Mouse (Mus musculus) liver, embryonic 12.5 days (tissue): Measurements from ENCODE around the gene Arhgdib. TPM values are rescaled to one million over a fixed set of nuclear protein-coding genes. Genes with fewer than 3 reads are reported as not detected.

ENCODE experiments used
- ATAC-seq: fragments of 200-750 bp; cut with Nextera tagmentation; 2 replicates; pipeline ENCODE4 v1.8.0; 2017; ENCODE audit warnings: moderate number of reproducible peaks, mild to moderate bottlenecking, moderate library complexity
- H3K27ac ChIP-seq: fragments of 300-500 bp; sonication (generic); 2 replicates; pipeline ENCODE4 v1.5.1; 2016; ENCODE audit warnings: mild to moderate bottlenecking
- H3K27me3 ChIP-seq: fragments of 300-500 bp; sonication (generic); replicated peaks from 2 replicates; pipeline ENCODE4 v1.6.1; 2016; ENCODE audit warnings: mild to moderate bottlenecking, moderate library complexity
- H3K36me3 ChIP-seq: fragments of 300-500 bp; sonication (generic); 2 replicates; pipeline ENCODE4 v1.6.1; 2016; ENCODE audit warnings: mild to moderate bottlenecking, moderate library complexity
- H3K4me1 ChIP-seq: fragments of 300-500 bp; sonication (generic); 2 replicates; pipeline ENCODE4 v1.6.1; 2016
- H3K4me2 ChIP-seq: fragments of 300-500 bp; sonication (generic); 2 replicates; pipeline ENCODE4 v1.6.1; 2016; ENCODE audit warnings: mild to moderate bottlenecking, moderate library complexity
- H3K4me3 ChIP-seq: fragments of 300-500 bp; sonication (generic); 2 replicates; pipeline ENCODE4 v1.5.1; 2016; ENCODE audit warnings: mild to moderate bottlenecking, moderate library complexity
- H3K9ac ChIP-seq: fragments of 300-500 bp; sonication (generic); 2 replicates; pipeline ENCODE4 v1.6.1; 2016; ENCODE audit warnings: mild to moderate bottlenecking, moderate library complexity
- H3K9me3 ChIP-seq: fragments of 300-500 bp; sonication (generic); replicated peaks from 2 replicates; pipeline ENCODE4 v1.6.1; 2016; ENCODE audit warnings: mild to moderate bottlenecking, moderate library complexity
- WGBS: fragments of 180-500 bp; shearing (Covaris S2); methylation state at CpG from one replicate; pipeline ENCODE4 v1.1.7; 2016; ENCODE audit not compliant: insufficient replicate concordance; 5-methylcytosine and 5-hydroxymethylcytosine counted together
- polyA plus RNA-seq: library from polyadenylated mRNA; unstranded; fragments of >200 nt; fragmentation: Nextera tagmentation; extraction: Ambion mirVana; gene quantifications from 2 replicates; pipeline ENCODE4 v1.2.1, GENCODE M21; 2016

Arhgdib gene
- polyA plus RNA-seq, 1 experiment from 2014 or later, result 120 TPM

GRCm38 (mm10) chr6:136946943-136947342 is 5.2 kb upstream of the Arhgdib start:
- ATAC-seq, result peak; percentile 27; the same call in 1 of the 2 replicates
- H3K4me1 ChIP-seq, result peaks cover 30% of the 10 kb centered on the region

GRCm38 (mm10) chr6:136946241-136946640 is 4.5 kb upstream of the Arhgdib start:
- Histone ChIP-seq H3K36me3 (no peaks in the 10 kb centered on the region), H3K27ac (no peak overlapping the region), H3K4me3 (no peak overlapping the region), H3K4me2 (no peak overlapping the region), H3K9ac (no peak overlapping the region), H3K4me1 (peaks cover 36% of the 10 kb centered on the region), H3K9me3 (no peaks in the 10 kb centered on the region), H3K27me3 (no peaks in the 10 kb centered on the region)
- ATAC-seq, result no peak
- WGBS, result 55% methylated on average over 5 of the region's 5 CpGs

More at GRCm38 (mm10) chr6:136946943-136947342, 5.2 kb upstream of the Arhgdib start:
- Histone ChIP-seq H3K9me3 (no peaks in the 10 kb centered on the region), H3K4me2 (no peak overlapping the region), H3K4me3 (no peak overlapping the region), H3K9ac (no peak overlapping the region), H3K27ac (no peak overlapping the region), H3K36me3 (no peaks in the 10 kb centered on the region), H3K27me3 (no peaks in the 10 kb centered on the region)
- 54% methylated on average over 9 of the region's 9 CpGs for WGBS

DNA sequence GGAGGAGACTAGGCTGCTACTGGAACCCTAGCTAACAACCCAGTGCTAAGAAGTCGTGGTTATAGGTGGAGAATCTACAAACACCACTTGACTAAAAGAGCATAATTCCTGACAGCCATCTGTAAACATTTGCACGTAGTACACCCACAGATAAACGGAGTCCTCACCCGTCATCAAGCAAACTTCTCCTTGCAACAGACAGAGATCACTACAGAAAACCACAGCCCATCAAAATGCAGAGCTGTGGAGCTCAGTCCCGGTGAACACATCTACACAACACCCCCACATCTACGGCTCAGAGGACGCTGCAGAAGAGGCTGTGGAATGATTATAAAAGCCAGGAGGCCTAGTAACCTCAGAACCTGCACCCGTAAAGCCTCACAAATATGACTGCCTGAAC is 2.8 kb upstream of the Arhgdib start:
- H3K27ac ChIP-seq, result no peak overlapping the region
- H3K9me3 ChIP-seq, result no peaks in the 10 kb centered on the region
- H3K36me3 ChIP-seq, result no peaks in the 10 kb centered on the region
- WGBS, result 27% methylated on average over 8 of the region's 8 CpGs
- H3K4me1 ChIP-seq, result peaks cover 54% of the 10 kb centered on the region
- H3K9ac ChIP-seq, result no peak overlapping the region
- H3K4me2 ChIP-seq, result no peak overlapping the region
- no peak overlapping the region for H3K4me3 ChIP-seq
- ATAC-seq, result no peak
- H3K27me3 ChIP-seq, result no peaks in the 10 kb centered on the region

GRCm38 (mm10) chr6:136943392-136943791 is 1.7 kb upstream of the Arhgdib start:
- H3K4me3 ChIP-seq, result no peak overlapping the region
- no peak overlapping the region for H3K27ac ChIP-seq
- H3K27me3 ChIP-seq, result no peaks in the 10 kb centered on the region
- H3K36me3 ChIP-seq, result no peaks in the 10 kb centered on the region
- H3K9me3 ChIP-seq, result no peaks in the 10 kb centered on the region
- no peak overlapping the region for H3K9ac ChIP-seq
- H3K4me2 ChIP-seq, result no peak overlapping the region
- H3K4me1 ChIP-seq, result peaks cover 63% of the 10 kb centered on the region
- ATAC-seq, result no peak

DNA sequence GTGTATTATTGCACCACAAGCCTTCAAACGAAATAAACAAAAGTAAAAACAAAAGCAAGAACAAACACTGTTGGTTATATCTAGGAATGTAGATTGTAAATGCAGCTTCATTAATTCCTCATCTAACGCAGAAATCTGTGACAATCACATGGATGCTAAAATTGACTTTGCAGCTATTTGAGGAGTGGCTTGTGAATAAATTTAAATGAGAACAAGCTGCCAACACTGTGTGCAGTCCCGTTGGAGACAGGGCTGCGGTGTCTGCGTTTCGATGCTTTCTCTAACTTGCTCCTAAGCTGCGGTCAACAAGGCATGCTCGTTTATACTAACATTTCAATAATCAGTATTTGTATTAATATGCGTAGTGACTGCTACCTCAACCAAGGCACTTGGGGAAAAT is 581 bp upstream of the Arhgdib start:
- no peak overlapping the region for H3K9ac ChIP-seq
- no peaks in the 10 kb centered on the region for H3K27me3 ChIP-seq
- H3K36me3 ChIP-seq, result no peaks in the 10 kb centered on the region
- no peaks in the 10 kb centered on the region for H3K9me3 ChIP-seq
- H3K4me1 ChIP-seq, result peaks cover 69% of the 10 kb centered on the region
- no peak overlapping the region for H3K4me2 ChIP-seq
- no peak for ATAC-seq
- 66% methylated on average over 9 of the region's 9 CpGs for WGBS
- H3K4me3 ChIP-seq, result no peak overlapping the region
- H3K27ac ChIP-seq, result no peak overlapping the region

DNA sequence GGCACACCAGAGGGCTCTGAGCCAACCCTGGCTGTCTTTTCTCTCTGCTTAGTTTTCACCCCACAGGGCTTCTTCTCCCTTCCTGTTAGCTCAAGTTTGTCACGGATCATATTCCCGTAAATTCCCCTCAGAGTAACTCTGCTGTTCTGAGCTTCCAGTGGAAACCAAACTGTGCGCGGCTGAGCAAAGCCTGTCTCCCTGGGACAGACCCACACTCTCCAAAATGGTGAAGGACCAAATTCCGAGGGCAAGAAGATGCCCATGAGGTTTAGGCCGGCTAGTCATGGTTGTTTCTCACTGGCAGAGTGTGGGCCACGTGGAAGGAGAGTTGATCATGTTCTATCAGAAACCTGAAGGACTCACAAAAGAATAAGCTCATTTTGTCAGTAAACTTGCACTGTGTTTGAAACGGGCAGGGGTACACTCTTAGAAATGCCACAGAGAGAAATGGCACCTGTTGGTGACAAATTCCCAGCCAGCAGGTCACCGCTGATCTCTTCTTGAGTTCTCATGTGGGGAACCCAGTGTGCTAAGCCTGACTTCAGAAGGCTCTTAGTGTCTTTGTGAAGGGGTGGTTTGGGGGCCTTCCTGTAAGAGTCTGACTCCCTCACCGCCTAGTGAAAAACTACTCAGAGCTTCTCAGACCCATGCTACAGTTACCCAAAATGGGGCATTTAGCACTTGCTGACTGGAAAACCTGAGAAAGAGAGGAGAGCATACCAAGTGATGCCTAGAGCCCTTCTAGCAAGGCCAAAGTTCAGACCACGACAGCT is 1.3 kb downstream of the Arhgdib start:
- Histone ChIP-seq H3K4me2 (peak overlapping the region; percentile 47), H3K4me3 (peak overlapping the region; percentile 34), H3K9me3 (no peaks in the 10 kb centered on the region), H3K4me1 (peaks cover 68% of the 10 kb centered on the region), H3K27ac (peak overlapping the region; percentile 85), H3K9ac (peak overlapping the region; percentile 34), H3K27me3 (no peaks in the 10 kb centered on the region), H3K36me3 (no peaks in the 10 kb centered on the region)
- 39% methylated on average over 11 of the region's 11 CpGs for WGBS
- no peak for ATAC-seq

DNA sequence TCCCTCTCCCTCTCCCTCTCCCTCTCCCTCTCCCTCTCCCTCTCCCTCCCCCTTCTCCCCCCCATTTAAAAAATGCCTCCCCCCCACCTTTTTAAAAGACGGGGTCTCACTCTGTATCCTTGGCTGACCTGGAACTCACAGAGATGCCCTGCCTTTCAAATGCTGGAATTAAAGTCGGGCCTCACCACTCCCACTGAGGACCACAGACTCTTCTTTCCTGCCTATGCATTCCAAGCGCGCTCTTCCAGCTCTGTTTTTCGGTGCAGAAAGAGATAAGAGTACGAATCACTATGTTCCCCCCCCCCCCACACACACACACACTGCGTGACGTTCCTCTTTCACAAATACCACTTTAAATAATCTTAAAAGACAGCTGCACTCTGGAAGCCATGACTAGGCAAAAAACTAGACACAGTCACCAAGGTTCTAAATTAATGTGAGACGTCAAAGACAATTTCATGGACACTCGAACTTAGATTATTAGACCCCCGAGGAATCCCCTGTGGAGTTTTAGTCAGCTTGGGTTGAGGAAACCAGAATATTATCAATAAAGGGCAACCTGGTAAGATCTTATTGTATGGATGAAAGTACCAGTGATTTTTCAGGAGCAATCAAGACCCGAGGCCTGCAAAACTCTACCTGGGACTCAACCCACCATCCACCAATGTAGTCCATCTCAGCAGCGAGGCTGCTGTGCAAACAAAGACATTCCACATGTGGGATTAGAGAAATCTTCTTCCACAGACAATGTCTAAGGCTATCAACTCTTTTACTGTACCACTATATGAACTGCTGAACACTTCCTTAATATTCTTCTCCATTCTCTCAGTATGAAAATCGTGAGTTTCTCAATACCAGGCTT is 2.1 kb downstream of the Arhgdib start:
- ATAC-seq, result peak; percentile 58; the same call in 1 of the 2 replicates
- H3K9ac ChIP-seq, result peak overlapping the region; percentile 34; the same call in 1 of the 2 replicates
- H3K36me3 ChIP-seq, result no peaks in the 10 kb centered on the region
- no peaks in the 10 kb centered on the region for H3K9me3 ChIP-seq
- WGBS, result 12% methylated on average over 14 of the region's 14 CpGs
- peak overlapping the region; percentile 85 for H3K27ac ChIP-seq
- peak overlapping the region; percentile 34 for H3K4me3 ChIP-seq
- H3K4me1 ChIP-seq, result peaks cover 76% of the 10 kb centered on the region
- H3K27me3 ChIP-seq, result no peaks in the 10 kb centered on the region
- peak overlapping the region; percentile 47 for H3K4me2 ChIP-seq

DNA sequence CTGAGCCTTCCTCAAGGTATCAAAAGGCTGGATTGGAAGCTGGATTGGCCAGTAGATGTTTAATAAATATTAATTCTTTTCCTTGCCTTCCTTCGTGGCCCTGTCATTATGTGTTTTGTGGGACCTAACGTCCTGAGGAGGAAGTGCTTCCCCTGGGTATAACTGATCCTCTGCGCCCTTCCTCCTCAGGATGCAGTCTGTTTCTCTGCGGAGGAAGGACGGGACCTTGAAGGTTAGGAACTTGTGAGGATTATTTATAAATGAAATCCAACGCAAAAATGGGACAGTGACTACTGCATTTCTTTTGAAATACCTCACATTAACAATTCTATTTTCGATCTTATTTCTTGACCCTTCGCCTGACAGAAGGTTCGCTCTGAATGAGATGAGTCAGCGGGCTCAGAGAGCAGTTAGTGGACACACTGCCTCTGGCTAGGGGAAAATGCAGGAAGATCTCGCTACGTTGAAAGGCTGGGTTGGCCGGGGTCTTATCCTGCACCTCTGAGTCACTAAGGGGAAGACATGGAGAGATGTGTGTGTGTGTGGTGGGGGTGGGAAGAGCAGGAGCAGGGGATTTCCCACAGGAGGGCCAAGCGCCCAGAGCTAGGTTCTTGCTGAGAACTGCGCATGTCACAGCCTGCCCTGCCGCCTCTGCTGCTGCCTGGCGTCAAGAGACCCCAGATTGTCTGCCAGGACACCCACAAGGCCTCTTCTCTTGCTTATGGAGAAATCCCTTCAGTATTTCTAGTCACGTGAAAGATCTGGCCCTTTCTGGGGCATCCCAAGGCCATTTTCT is 3.2 kb downstream of the Arhgdib start:
- 34% methylated on average over 18 of the region's 18 CpGs for WGBS
- 0 out of 2 replicates have a peak, but pooled peaks have one; percentile 11 for ATAC-seq
- no peaks in the 10 kb centered on the region for H3K36me3 ChIP-seq
- H3K4me1 ChIP-seq, result peaks cover 77% of the 10 kb centered on the region
- no peaks in the 10 kb centered on the region for H3K27me3 ChIP-seq
- H3K4me2 ChIP-seq, result peak overlapping the region; percentile 58
- H3K9ac ChIP-seq, result no peak overlapping the region
- peak overlapping the region; percentile 57 for H3K27ac ChIP-seq
- peak overlapping the region; percentile 34 for H3K4me3 ChIP-seq
- H3K9me3 ChIP-seq, result no peaks in the 10 kb centered on the region

DNA sequence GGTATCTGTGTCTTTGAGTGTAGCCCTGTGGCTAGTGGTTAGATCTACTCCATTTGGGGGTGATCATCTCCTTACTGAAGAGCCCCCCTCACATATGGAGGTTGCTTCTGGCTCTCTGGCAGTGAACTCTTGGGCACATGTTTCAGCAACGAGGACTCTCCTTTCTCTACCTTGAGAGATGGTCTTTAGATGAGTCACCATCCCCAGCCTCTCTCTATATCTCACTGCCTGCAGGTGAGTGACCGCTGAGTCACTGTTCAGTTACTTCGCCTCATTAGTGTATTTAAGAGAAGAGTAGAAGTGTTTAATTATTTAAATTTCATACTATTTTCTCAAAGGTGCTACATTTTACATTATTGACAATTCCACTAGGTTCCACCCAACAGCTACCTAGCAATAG is 4.6 kb downstream of the Arhgdib start:
- H3K36me3 ChIP-seq, result no peaks in the 10 kb centered on the region
- H3K4me2 ChIP-seq, result no peak overlapping the region
- 60% methylated on average over 3 of the region's 3 CpGs for WGBS

DNA sequence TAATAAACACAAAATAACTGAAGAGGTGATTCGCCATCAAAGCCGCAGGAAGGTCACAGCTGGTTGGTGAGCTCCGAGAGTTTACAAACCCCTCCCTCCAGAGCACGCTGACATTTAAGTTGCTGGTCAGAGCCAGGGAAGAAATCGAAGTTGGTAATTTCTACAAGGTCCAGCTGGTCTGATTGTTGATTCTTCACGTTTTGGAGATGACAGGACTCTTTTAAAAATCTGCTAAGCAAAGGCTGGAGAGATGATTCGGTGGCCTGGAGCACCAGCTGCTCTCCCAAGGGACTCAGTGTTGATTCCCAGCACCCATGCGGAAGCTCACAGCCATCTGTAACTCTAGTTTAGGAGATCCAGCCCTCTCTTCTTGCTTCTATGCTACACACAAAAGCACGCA is 5.3 kb downstream of the Arhgdib start:
- no peak overlapping the region for H3K27ac ChIP-seq
- H3K9me3 ChIP-seq, result no peaks in the 10 kb centered on the region
- no peak overlapping the region for H3K4me3 ChIP-seq
- ATAC-seq, result no peak
- H3K4me2 ChIP-seq, result no peak overlapping the region
- H3K27me3 ChIP-seq, result no peaks in the 10 kb centered on the region
- H3K9ac ChIP-seq, result no peak overlapping the region
- peaks cover 65% of the 10 kb centered on the region for H3K4me1 ChIP-seq
- 73% methylated on average over 9 of the region's 9 CpGs for WGBS
- no peaks in the 10 kb centered on the region; the same call in 1 of the 2 replicates for H3K36me3 ChIP-seq

More for the DNA sequence above, 4.6 kb downstream of the Arhgdib start:
- no peak overlapping the region for H3K9ac ChIP-seq
- H3K4me1 ChIP-seq, result peaks cover 63% of the 10 kb centered on the region
- no peaks in the 10 kb centered on the region for H3K27me3 ChIP-seq
- H3K27ac ChIP-seq, result no peak overlapping the region
- ATAC-seq, result no peak
- H3K9me3 ChIP-seq, result no peaks in the 10 kb centered on the region
- H3K4me3 ChIP-seq, result no peak overlapping the region

DNA sequence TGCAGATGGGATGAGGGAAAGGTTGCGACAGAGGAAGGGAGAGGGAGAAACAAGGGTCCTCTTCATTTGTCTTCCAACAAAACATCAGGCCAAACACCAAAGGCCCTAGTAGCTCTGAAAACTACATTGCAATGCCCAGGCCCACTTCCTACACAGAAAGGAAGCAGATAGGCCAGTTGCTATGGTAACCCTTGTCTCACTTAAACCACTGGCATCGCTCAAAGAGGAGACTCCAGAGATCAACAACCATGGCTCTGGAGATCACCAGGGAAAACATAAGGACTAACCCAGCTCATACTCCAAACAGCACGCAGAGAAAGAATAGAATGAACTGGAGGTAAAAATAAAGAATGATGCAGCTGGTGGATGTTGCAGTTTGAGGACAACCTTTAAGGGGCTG is 6.5 kb downstream of the Arhgdib start:
- WGBS, result 58% methylated on average over 3 of the region's 3 CpGs
- Histone ChIP-seq H3K9me3 (no peaks in the 10 kb centered on the region), H3K9ac (no peak overlapping the region), H3K27ac (0 out of 2 replicates have a peak overlapping the region, but pooled peaks have one; percentile 13), H3K4me3 (no peak overlapping the region), H3K4me1 (peaks cover 65% of the 10 kb centered on the region), H3K4me2 (no peak overlapping the region), H3K36me3 (no peaks in the 10 kb centered on the region; the same call in 1 of the 2 replicates), H3K27me3 (no peaks in the 10 kb centered on the region)
- no peak for ATAC-seq
